Mouse (Mus musculus): ENCODE measurements at regions not wholly inside any gene's neighbourhood (a gene's known extent, or its start where the extent isn't known, plus 50 kb on each side); places are given as distances from the start of the nearest gene placed in this dataset.
"Not testable (repeated sequence)": the region's sequence is repeated elsewhere in the genome, so short reads cannot be mapped to it uniquely, and the experiment has no call there.

DNA sequence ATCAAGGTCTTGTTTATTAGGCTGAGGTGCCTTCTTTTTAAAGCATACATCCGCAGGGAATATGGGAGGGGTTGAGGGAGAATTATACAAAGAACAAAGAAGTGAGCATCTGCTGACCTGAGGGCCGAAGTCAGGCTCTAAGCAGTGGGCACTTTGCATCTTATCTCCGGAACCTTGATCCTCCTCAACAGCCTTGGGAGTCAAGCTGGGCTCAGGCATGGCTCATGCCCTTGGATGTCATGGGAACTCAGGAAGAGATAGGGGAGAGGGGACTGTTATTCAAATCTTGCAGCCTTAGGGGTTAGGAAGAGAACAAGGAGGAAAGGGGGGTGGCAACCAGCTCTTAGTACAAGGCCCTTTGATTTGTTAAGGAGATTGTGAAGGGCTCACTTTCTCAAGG is 248.5 kb downstream of the Gm19965 start:
- intact Hi-C loops (cut with DNase I): not testable (repeated sequence)

DNA sequence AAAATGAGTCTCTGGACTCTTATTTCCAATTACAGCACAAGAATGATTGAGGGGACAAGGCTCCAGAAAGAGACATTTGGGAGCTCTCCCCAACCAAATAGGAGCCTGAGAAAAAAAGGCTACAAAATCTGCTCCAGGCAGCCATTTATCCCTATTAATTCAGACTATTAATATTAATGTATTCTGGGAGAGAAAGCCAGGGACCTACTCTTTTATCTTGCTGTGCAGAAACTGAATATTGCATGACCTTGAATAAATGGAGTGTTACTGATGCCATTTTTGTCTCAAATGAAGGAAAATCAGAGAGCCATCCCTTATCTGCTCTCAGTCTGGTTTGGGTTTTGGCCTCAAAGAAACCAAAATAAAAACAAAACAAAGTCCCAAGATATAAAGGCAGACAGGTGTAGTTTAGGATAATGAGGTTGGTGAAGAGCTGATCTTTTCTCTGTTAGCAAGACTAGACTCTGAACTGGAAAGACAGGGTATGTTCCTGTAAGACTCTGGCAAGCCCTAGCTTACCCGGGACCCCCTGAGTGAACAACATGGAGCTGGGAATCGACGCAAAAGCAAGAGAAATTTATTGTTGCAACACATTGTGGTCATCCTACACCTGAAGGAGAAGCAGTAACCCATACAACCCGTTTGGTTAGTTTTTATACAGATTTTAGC is 264.5 kb downstream of the Gm19965 start:
- intact Hi-C loops (cut with DNase I): no loop called here

GRCm38 (mm10) chr1:117087136-117087535 is 284.4 kb downstream of the Gm19965 start:
- intact Hi-C loops (cut with DNase I): no loop called here

GRCm38 (mm10) chr1:117111496-117111895 is 308.7 kb downstream of the Gm19965 start:
- intact Hi-C loops (cut with DNase I): no loop called here

DNA sequence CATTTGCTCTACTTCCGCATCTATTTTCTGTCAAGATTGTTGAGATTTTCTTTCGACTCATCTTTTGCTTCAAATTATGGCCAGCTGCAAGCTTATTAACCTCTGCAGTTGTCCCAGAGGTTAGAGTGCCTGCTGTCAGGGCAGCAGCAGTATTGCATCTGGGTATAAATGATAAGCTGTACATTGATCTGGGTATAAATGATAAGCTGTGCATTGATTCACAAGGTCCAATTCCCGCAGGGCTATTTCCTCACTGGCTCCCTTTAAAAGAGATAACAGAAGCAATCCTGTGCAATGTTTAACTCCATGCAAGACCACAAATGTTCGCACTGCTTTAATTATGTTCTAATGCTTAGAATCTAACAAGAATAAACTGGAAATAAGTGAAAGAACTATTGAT is 311.1 kb downstream of the Gm19965 start:
- intact Hi-C loops (cut with DNase I): no loop called here

DNA sequence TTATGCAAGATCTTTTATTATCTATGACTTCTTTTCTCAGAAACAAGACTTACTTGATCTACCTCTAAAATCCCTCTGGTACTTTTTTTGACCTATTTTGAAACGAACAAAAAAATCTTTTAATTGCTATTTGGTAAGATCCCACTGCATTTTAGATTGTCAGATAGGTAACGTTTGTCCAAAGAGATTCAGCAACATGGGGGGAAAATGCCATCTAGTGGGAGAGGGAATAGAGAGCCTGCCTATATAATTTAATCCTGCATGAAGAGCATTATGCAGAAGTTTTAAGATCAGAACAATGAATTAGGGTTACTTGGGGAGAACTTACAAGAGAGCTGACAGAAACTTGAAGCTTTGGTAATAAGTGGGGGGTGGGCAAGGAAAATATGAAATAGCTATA is 320.2 kb downstream of the Gm19965 start:
- intact Hi-C loops (cut with DNase I): loop anchor here (10.0 kb wide), 1 partner anchor 278 kb away; no protein-coding TSS in a partner anchor

All from adrenal gland (tissue).